Mouse (Mus musculus) olfactory bulb, adult 2 months (tissue): ENCODE measurements around the gene Fbxo3.

Experiments
- CTCF ChIP-seq: fragments of 200-500 bp; IDR thresholded peaks from 2 replicates; pipeline ENCODE4 v1.5.1; 2012; ENCODE audit warnings: low read depth, mild to moderate bottlenecking, low read length, moderate library complexity; ENCODE audit not compliant: insufficient read depth
- POLR2A ChIP-seq: fragments of 200-500 bp; IDR thresholded peaks from 2 replicates; pipeline ENCODE4 v1.6.1; 2012; ENCODE audit warnings: mild to moderate bottlenecking, low read depth, low read length, moderate library complexity; ENCODE audit not compliant: insufficient read depth

- TF ChIP-seq CTCF (no peak), POLR2A (no peak)
Measured at GRCm38 (mm10) chr2:104038236-104038635, 10.7 kb downstream of the Fbxo3 start.
